Mouse (Mus musculus) MEL (cell line): Measurements from ENCODE around the gene Slc44a2. TPM values are rescaled to one million over a fixed set of nuclear protein-coding genes. Genes with fewer than 3 reads are reported as not detected.

Experiments
- DNase-seq: peaks from one replicate; pipeline ENCODE4 v3.0.0; 2011; ENCODE audit warnings: low read depth, low spot score
- H3K27ac ChIP-seq: 2 replicates; pipeline ENCODE4 v1.5.1; 2012; ENCODE audit warnings: low read depth, mild to moderate bottlenecking, control low read depth, low read length, moderate library complexity; ENCODE audit not compliant: control insufficient read depth
- H3K27me3 ChIP-seq, 2 experiments: fragments of 150-350 bp in 1 of 2; sonication (generic) in 1 of 2; 2 replicates each; pipeline ENCODE4 v1.6.1; 2012; ENCODE audit warnings: low read length in 2 of 2, mild to moderate bottlenecking in 2 of 2, improper control_type of control experiment in 1 of 2, moderate library complexity in 1 of 2; ENCODE audit not compliant: insufficient read depth in 2 of 2, control insufficient read depth in 1 of 2
- H3K36me3 ChIP-seq, 2 experiments: 2 replicates each; pipeline ENCODE4 v1.6.1; 2012 to 2014; ENCODE audit warnings: low read length in 2 of 2, improper control_type of control experiment in 1 of 2, inconsistent platforms in 1 of 2, mild to moderate bottlenecking in 1 of 2; ENCODE audit not compliant: insufficient read depth in 2 of 2, control insufficient read depth in 1 of 2
- H3K4me1 ChIP-seq, 2 experiments: fragments of 150-350 bp in 1 of 2; sonication (generic) in 1 of 2; 2 replicates each; pipeline ENCODE4 v1.6.1; 2012; ENCODE audit warnings: low read length in 2 of 2, improper control_type of control experiment in 1 of 2, mild to moderate bottlenecking in 1 of 2; ENCODE audit not compliant: insufficient read depth in 2 of 2, control insufficient read depth in 1 of 2
- H3K4me3 ChIP-seq, 2 experiments: fragments of 150-350 bp in 1 of 2; sonication (generic) in 1 of 2; 2 replicates each; pipeline ENCODE4 v1.5.1; 2012; ENCODE audit warnings: low read depth in 2 of 2, low read length in 2 of 2, mild to moderate bottlenecking in 2 of 2, moderate library complexity in 2 of 2, control low read depth in 1 of 2, improper control_type of control experiment in 1 of 2; ENCODE audit not compliant: control insufficient read depth in 1 of 2, insufficient read depth in 1 of 2
- H3K79me2 ChIP-seq: 2 replicates; pipeline ENCODE4 v1.6.1; 2012; ENCODE audit warnings: mild to moderate bottlenecking, low read length, moderate library complexity; ENCODE audit not compliant: control insufficient read depth, poor library complexity, insufficient read depth
- H3K9ac ChIP-seq: 2 replicates; pipeline ENCODE4 v1.6.1; 2012; ENCODE audit warnings: low read depth, mild to moderate bottlenecking, control low read depth, low read length, moderate library complexity; ENCODE audit not compliant: control insufficient read depth, poor library complexity, severe bottlenecking
- H3K9me3 ChIP-seq: fragments of 150-350 bp; sonication (generic); replicated peaks from 2 replicates; pipeline ENCODE4 v1.6.1; 2012; ENCODE audit warnings: mild to moderate bottlenecking, low read length, improper control_type of control experiment, moderate library complexity; ENCODE audit not compliant: insufficient read depth
- BHLHE40 ChIP-seq: IDR thresholded peaks from 2 replicates; pipeline ENCODE4 v1.6.1; 2012; ENCODE audit warnings: low read depth, mild to moderate bottlenecking, inconsistent platforms, low read length, improper control_type of control experiment, borderline replicate concordance
- CHD1 ChIP-seq: IDR thresholded peaks from 2 replicates; pipeline ENCODE4 v1.6.1; 2012; ENCODE audit warnings: low read depth, mild to moderate bottlenecking, inconsistent platforms, low read length, improper control_type of control experiment
- CHD2 ChIP-seq: IDR thresholded peaks from 2 replicates; pipeline ENCODE4 v1.6.1; 2011; ENCODE audit warnings: low read length, improper control_type of control experiment
- CTCF ChIP-seq, 3 experiments: IDR thresholded peaks in 2 of 3; conservative IDR thresholded peaks in 1 of 3; 2 replicates each; pipeline ENCODE4 v1.5.1; 2011 to 2012; ENCODE audit warnings: low read length in 3 of 3, low read depth in 2 of 3, mild to moderate bottlenecking in 2 of 3, improper control_type of control experiment in 1 of 3, inconsistent platforms in 1 of 3, mixed read lengths in 1 of 3, moderate library complexity in 1 of 3; ENCODE audit not compliant: control insufficient read depth in 1 of 3, insufficient read depth in 1 of 3, poor library complexity in 1 of 3, severe bottlenecking in 1 of 3
- E2F4 ChIP-seq: IDR thresholded peaks from 2 replicates; pipeline ENCODE4 v1.6.1; 2011; ENCODE audit warnings: low read depth, low read length, improper control_type of control experiment, borderline replicate concordance
- ELF1 ChIP-seq: IDR thresholded peaks from 2 replicates; pipeline ENCODE4 v1.6.1; 2014; ENCODE audit warnings: low read depth, mild to moderate bottlenecking, inconsistent platforms, low read length, improper control_type of control experiment, moderate library complexity
- ETS1 ChIP-seq: IDR thresholded peaks from 2 replicates; pipeline ENCODE4 v1.6.1; 2012; ENCODE audit warnings: low read depth, mild to moderate bottlenecking, inconsistent platforms, low read length, improper control_type of control experiment, moderate library complexity
- GABPA ChIP-seq: IDR thresholded peaks from 2 replicates; pipeline ENCODE4 v1.6.1; 2012; ENCODE audit warnings: low read depth, mild to moderate bottlenecking, inconsistent platforms, low read length, improper control_type of control experiment, moderate library complexity
- GATA1 ChIP-seq: IDR thresholded peaks from 2 replicates; pipeline ENCODE4 v1.6.1; 2011; ENCODE audit warnings: low read depth, low read length, improper control_type of control experiment
- HCFC1 ChIP-seq: IDR thresholded peaks from 2 replicates; pipeline ENCODE4 v1.6.1; 2012; ENCODE audit warnings: low read depth, mild to moderate bottlenecking, inconsistent platforms, low read length, improper control_type of control experiment, moderate library complexity
- KAT2A ChIP-seq: conservative IDR thresholded peaks from 2 replicates; pipeline ENCODE4 v1.6.1; 2012; ENCODE audit warnings: low read depth, low read length, improper control_type of control experiment, inconsistent platforms
- MAFK ChIP-seq: IDR thresholded peaks from 2 replicates; pipeline ENCODE4 v1.6.1; 2011; ENCODE audit warnings: low read depth, mild to moderate bottlenecking, low read length, improper control_type of control experiment, borderline replicate concordance
- MAX ChIP-seq: IDR thresholded peaks from 2 replicates; pipeline ENCODE4 v1.6.1; 2011; ENCODE audit warnings: low read length, improper control_type of control experiment
- MEF2A ChIP-seq: IDR thresholded peaks from 2 replicates; pipeline ENCODE4 v1.6.1; 2014; ENCODE audit warnings: low read depth, mild to moderate bottlenecking, inconsistent platforms, low read length, improper control_type of control experiment; ENCODE audit not compliant: poor library complexity, insufficient replicate concordance, severe bottlenecking; ENCODE audit errors: extremely low read depth
- MXI1 ChIP-seq: IDR thresholded peaks from 2 replicates; pipeline ENCODE4 v1.6.1; 2011; ENCODE audit warnings: mild to moderate bottlenecking, low read depth, low read length, improper control_type of control experiment
- MYB ChIP-seq: IDR thresholded peaks from 2 replicates; pipeline ENCODE4 v1.6.1; 2011; ENCODE audit warnings: mild to moderate bottlenecking, low read depth, low read length, improper control_type of control experiment
- MYC ChIP-seq: IDR thresholded peaks from 2 replicates; pipeline ENCODE4 v1.6.1; 2011; ENCODE audit warnings: low read depth, mild to moderate bottlenecking, low read length, improper control_type of control experiment, moderate library complexity
- NELFE ChIP-seq: IDR thresholded peaks from 2 replicates; pipeline ENCODE4 v1.6.1; 2011; ENCODE audit warnings: low read depth, low read length, improper control_type of control experiment
- NRF1 ChIP-seq: IDR thresholded peaks from 2 replicates; pipeline ENCODE4 v1.6.1; 2014; ENCODE audit warnings: low read depth, mild to moderate bottlenecking, inconsistent platforms, low read length, improper control_type of control experiment, moderate library complexity; ENCODE audit not compliant: poor library complexity, insufficient read depth, severe bottlenecking
- POLR2A ChIP-seq, 2 experiments: IDR thresholded peaks; 2 replicates each; pipeline ENCODE4 v1.6.1; 2011 to 2012; ENCODE audit warnings: low read length in 2 of 2, mild to moderate bottlenecking in 2 of 2, control low read depth in 1 of 2, improper control_type of control experiment in 1 of 2, low read depth in 1 of 2, moderate library complexity in 1 of 2; ENCODE audit not compliant: control insufficient read depth in 1 of 2, insufficient read depth in 1 of 2, poor library complexity in 1 of 2
- POLR2AphosphoS2 ChIP-seq: IDR thresholded peaks from 2 replicates; pipeline ENCODE4 v1.6.1; 2011; ENCODE audit warnings: low read length, improper control_type of control experiment
- POLR2AphosphoS5 ChIP-seq: IDR thresholded peaks from 2 replicates; pipeline ENCODE4 v1.6.1; 2012; ENCODE audit warnings: low read depth, borderline replicate concordance, mild to moderate bottlenecking, inconsistent platforms, low read length, moderate library complexity, mixed read lengths
- RAD21 ChIP-seq: IDR thresholded peaks from 2 replicates; pipeline ENCODE4 v1.6.1; 2011; ENCODE audit warnings: mild to moderate bottlenecking, low read depth, low read length, improper control_type of control experiment
- RCOR1 ChIP-seq: IDR thresholded peaks from 2 replicates; pipeline ENCODE4 v1.6.1; 2012; ENCODE audit warnings: low read depth, mild to moderate bottlenecking, inconsistent platforms, low read length, improper control_type of control experiment
- SIN3A ChIP-seq: IDR thresholded peaks from 2 replicates; pipeline ENCODE4 v1.6.1; 2012; ENCODE audit warnings: low read length, improper control_type of control experiment, inconsistent platforms
- TAL1 ChIP-seq: IDR thresholded peaks from 2 replicates; pipeline ENCODE4 v1.6.1; 2012; ENCODE audit warnings: mild to moderate bottlenecking, inconsistent platforms, low read length, moderate library complexity, mixed read lengths
- TBP ChIP-seq: IDR thresholded peaks from 2 replicates; pipeline ENCODE4 v1.8.0; 2011; ENCODE audit warnings: low read depth, low read length, improper control_type of control experiment
- TCF12 ChIP-seq: IDR thresholded peaks from 2 replicates; pipeline ENCODE4 v1.6.1; 2014; ENCODE audit warnings: low read depth, mild to moderate bottlenecking, inconsistent platforms, low read length, improper control_type of control experiment, moderate library complexity
- UBTF ChIP-seq: IDR thresholded peaks from 2 replicates; pipeline ENCODE4 v1.6.1; 2012; ENCODE audit warnings: low read depth, mild to moderate bottlenecking, inconsistent platforms, low read length, improper control_type of control experiment, moderate library complexity, borderline replicate concordance; ENCODE audit not compliant: insufficient read depth
- USF1 ChIP-seq: IDR thresholded peaks from 2 replicates; pipeline ENCODE4 v1.6.1; 2014; ENCODE audit warnings: low read depth, mild to moderate bottlenecking, inconsistent platforms, low read length, improper control_type of control experiment, moderate library complexity
- ZC3H11A ChIP-seq: IDR thresholded peaks from 2 replicates; pipeline ENCODE4 v1.6.1; 2012; ENCODE audit warnings: low read depth, mild to moderate bottlenecking, inconsistent platforms, low read length, improper control_type of control experiment
- ZKSCAN1 ChIP-seq: IDR thresholded peaks from 2 replicates; pipeline ENCODE4 v1.6.1; 2012; ENCODE audit warnings: low read depth, mild to moderate bottlenecking, inconsistent platforms, low read length, improper control_type of control experiment, moderate library complexity
- ZMIZ1 ChIP-seq: IDR thresholded peaks from 2 replicates; pipeline ENCODE4 v1.6.1; 2012; ENCODE audit warnings: low read depth, mild to moderate bottlenecking, inconsistent platforms, low read length, improper control_type of control experiment, moderate library complexity
- ZNF384 ChIP-seq: IDR thresholded peaks from 2 replicates; pipeline ENCODE4 v1.6.1; 2012; ENCODE audit warnings: low read depth, mild to moderate bottlenecking, inconsistent platforms, low read length, improper control_type of control experiment
- polyA plus RNA-seq, 2 experiments: library from polyadenylated mRNA; stranded (reverse) in 1 of 2; unstranded in 1 of 2; fragments of >175 nt in 1 of 2; fragments of >200 nt in 1 of 2; gene quantifications; 2 replicates each; pipeline versions ENCODE4 v1.2.1 to v1.2.4; 2012; ENCODE audit warnings: low replicate concordance in 2 of 2, low read depth in 1 of 2; ENCODE audit not compliant: insufficient read length in 2 of 2, insufficient read depth in 1 of 2, missing spikeins in 1 of 2
- total RNA-seq: library from RNA; depleted of rRNA; stranded (reverse); fragments of 300-350 nt; gene quantifications from 2 replicates; pipeline ENCODE4 v1.2.3, GENCODE M21; 2012; rRNA removed

Gene Slc44a2
- 27.3 and 30.7 TPM in 2 replicates for total RNA-seq
- 100 to 1,000 TPM in 1 of 2 experiments, not detected in 1; 121 TPM for polyA plus RNA-seq

DNA sequence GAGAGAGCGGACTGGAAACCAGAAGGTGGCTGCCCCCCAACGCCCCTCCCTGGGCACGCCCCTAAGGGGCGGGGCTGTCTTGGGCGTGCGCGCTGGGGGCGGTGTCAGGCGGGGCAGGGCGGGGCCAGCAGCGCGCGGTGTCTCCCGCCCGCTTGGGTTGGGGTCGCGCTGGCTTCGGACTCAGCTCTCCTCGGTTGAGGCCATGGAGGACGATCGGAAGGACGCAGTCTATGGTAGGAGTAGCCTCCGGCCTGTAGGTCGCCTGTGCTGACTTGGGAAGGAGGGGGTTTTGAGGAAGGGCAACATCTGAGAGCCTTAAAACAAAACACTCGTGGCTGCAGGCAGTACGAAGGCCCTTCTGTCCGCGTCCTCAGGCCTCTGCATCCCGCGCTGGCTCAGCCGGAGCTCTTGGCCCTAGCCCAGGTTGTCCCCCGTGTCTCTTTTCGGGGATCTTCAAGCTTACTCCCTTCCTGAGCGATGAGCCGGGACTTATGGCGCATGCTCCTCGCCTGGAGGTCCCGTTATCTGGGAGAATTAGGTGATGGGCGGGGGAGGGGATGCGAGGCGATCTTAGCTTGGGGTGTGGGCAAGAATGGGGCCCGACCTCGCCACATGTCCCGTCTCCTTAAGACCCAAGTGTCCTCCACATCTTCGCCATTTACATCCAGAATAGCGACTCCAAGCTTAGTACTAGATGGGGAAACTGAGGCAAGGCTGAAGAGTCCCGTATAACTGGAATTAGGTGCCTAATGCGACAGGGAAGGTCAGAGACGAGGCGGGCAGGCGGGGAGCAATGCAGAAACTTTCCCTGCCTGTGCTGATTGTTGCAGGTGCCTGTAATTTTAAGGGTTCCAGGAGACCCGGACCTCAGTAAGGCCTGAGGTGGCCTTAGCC lies at the start of gene Slc44a2:
Gene Slc44a2 (plus strand): TSS at position 80 of the 894 bp plus-strand sequence.
- Histone ChIP-seq H3K9ac (peak within 1 kb of the TSS; percentile 62), H3K27me3 (no peaks in the 10 kb centered on the region), H3K36me3 (peaks cover 0 to 20% of the 10 kb centered on the region in 2 experiments; a peak in 2 of 4 replicates), H3K4me3 (peak within 1 kb of the TSS; percentile 61 to 75), H3K79me2 (peaks cover 24% of the 10 kb centered on the region), H3K4me1 (peaks cover 16 to 22% of the 10 kb centered on the region in 2 experiments), H3K27ac (peak within 1 kb of the TSS; percentile 35), H3K9me3 (no peaks in the 10 kb centered on the region)
- DNase-seq = peak; percentile 96
- TF ChIP-seq CHD2 (peak; percentile 51), MYB (no peak), MAX (peak; percentile 56), MYC (no peak), MAFK (no peak), MEF2A (no peak), E2F4 (no peak), MXI1 (peak; percentile 80), NRF1 (peak; percentile 80), POLR2A (IDR thresholded peaks at IDR 0.05; ENCODE audit: control insufficient read depth in 1 of 2, insufficient read depth in 1 of 2, low read depth in 1 of 2, low read length in 2 of 2, poor library complexity in 1 of 2) (peak; percentile 36 to 79), TAL1 (no peak), ZKSCAN1 (no peak), RAD21 (no peak), POLR2AphosphoS5 (no peak), TCF12 (peak; percentile 66), POLR2AphosphoS2 (no peak; the same call in 1 of the 2 replicates), CTCF (IDR thresholded peaks at IDR 0.05 in 2 of 3, conservative IDR thresholded peaks at IDR 0.05 in 1 of 3; ENCODE audit: control insufficient read depth in 1 of 3, insufficient read depth in 1 of 3, low read depth in 2 of 3, low read length in 3 of 3, poor library complexity in 1 of 3, severe bottlenecking in 1 of 3) (0 out of 6 replicates have a peak, but pooled peaks of 1 of the 3 experiments have one; percentile 6), CHD1 (peak; percentile 47; the same call in 1 of the 2 replicates), ZMIZ1 (peak; percentile 57), SIN3A (peak; percentile 87), HCFC1 (peak; percentile 38), GABPA (no peak), ZNF384 (no peak; the same call in 1 of the 2 replicates), NELFE (peak; percentile 83), ETS1 (no peak; the same call in 1 of the 2 replicates), UBTF (peak; percentile 49; the same call in 1 of the 2 replicates), ELF1 (0 out of 2 replicates have a peak, but pooled peaks have one; percentile 42), BHLHE40 (0 out of 2 replicates have a peak, but pooled peaks have one; percentile 23), RCOR1 (peak; percentile 19; the same call in 1 of the 2 replicates), TBP (peak; percentile 58; the same call in 1 of the 2 replicates), ZC3H11A (peak; percentile 5; the same call in 1 of the 2 replicates), KAT2A (no peak), USF1 (peak; percentile 64), GATA1 (peak; percentile 69)
